Mouse (Mus musculus) gastrocnemius, postnatal 4 days (tissue): ENCODE measurements around the gene Timm29. TPM values are rescaled to one million over a fixed set of nuclear protein-coding genes. Genes with fewer than 3 reads are reported as not detected.

Experiments used
- DNase-seq, 2 experiments: peaks; one replicate each; pipeline ENCODE4 v3.0.0; 2021 to 2022; ENCODE audit warnings: low spot score in 2 of 2, mixed read lengths in 2 of 2
- long read RNA-seq, 2 experiments: library from polyadenylated mRNA; stranded (forward); transcript quantifications; one replicate each; pipeline ENCODE4 v2.0.0; 2021
- total RNA-seq, 2 experiments: library from RNA; stranded (reverse); gene quantifications; 2 replicates each; pipeline ENCODE4 v1.2.3; 2021

Gene Timm29
- 10 to 100 TPM; 46.6 to 51.3 TPM for total RNA-seq
- long read RNA-seq, experiment 1, transcript Timm29-201 (2 exons, 3,170 nt) = major isoform, 126 of 133 reads
- long read RNA-seq, experiment 1, partial matches to known transcripts = 0 of 133 reads
- long read RNA-seq, experiment 1, other reads (novel, unspliced or antisense) = 7 of 133 reads
- long read RNA-seq, experiment 2, transcript Timm29-201 (2 exons, 3,170 nt) = major isoform, 167 of 178 reads
- long read RNA-seq, experiment 2, partial matches to known transcripts = 11 of 178 reads
- long read RNA-seq, experiment 2, other reads (novel, unspliced or antisense) = 0 of 178 reads

- DNase-seq = peak; percentile 55 to 85
These were observed at the start of gene Timm29, which contains the start of gene Yipf2 for GRCm38 (mm10) chr9:21592703-21593121. Gene Timm29 (plus strand): TSS chr9:21592722. Gene Yipf2 (minus strand): TSS chr9:21592828.

GRCm38 (mm10) chr9:21545351-21545915 is 47.1 kb upstream of the Timm29 start:
- peak in 1 of 2 experiments; percentile 30 for DNase-seq

GRCm38 (mm10) chr9:21545916-21546788 is 46.4 kb upstream of the Timm29 start:
- DNase-seq = peak; percentile 97 to 100

GRCm38 (mm10) chr9:21546789-21547074 is 45.8 kb upstream of the Timm29 start, which contains the start of gene Carm1:
Gene Carm1 (plus strand): TSS chr9:21546894.
- no peak for DNase-seq

GRCm38 (mm10) chr9:21547075-21547941 is 45.2 kb upstream of the Timm29 start:
- peak; percentile 29 to 45 for DNase-seq

GRCm38 (mm10) chr9:21551049-21551448 is 41.5 kb upstream of the Timm29 start:
- DNase-seq = no peak

GRCm38 (mm10) chr9:21553607-21554273 is 38.8 kb upstream of the Timm29 start:
- DNase-seq = no peak

GRCm38 (mm10) chr9:21555198-21555742 is 37.3 kb upstream of the Timm29 start:
- no peak for DNase-seq

GRCm38 (mm10) chr9:21556996-21557395 is 35.5 kb upstream of the Timm29 start:
- DNase-seq = no peak

- DNase-seq = no peak
These were observed 35.0 kb upstream of the Timm29 start for GRCm38 (mm10) chr9:21557556-21557955.

- DNase-seq = no peak
These were observed 34.2 kb upstream of the Timm29 start for GRCm38 (mm10) chr9:21558366-21558765.

- DNase-seq = no peak
These were observed 33.4 kb upstream of the Timm29 start for GRCm38 (mm10) chr9:21559151-21559550.

GRCm38 (mm10) chr9:21564420-21564819 is 28.1 kb upstream of the Timm29 start:
- DNase-seq = no peak

GRCm38 (mm10) chr9:21565004-21565586 is 27.4 kb upstream of the Timm29 start:
- DNase-seq = no peak

GRCm38 (mm10) chr9:21566538-21566937 is 26.0 kb upstream of the Timm29 start:
- no peak for DNase-seq

- no peak for DNase-seq
These were observed 25.5 kb upstream of the Timm29 start for GRCm38 (mm10) chr9:21567051-21567450.

- DNase-seq = no peak
These were observed 23.8 kb upstream of the Timm29 start for GRCm38 (mm10) chr9:21568657-21569255.

GRCm38 (mm10) chr9:21574012-21574801 is 18.3 kb upstream of the Timm29 start:
- DNase-seq = no peak
